Mouse (Mus musculus) ES-Bruce4 (cell line): Measurements from ENCODE around the gene Gm1673. TPM values are rescaled to one million over a fixed set of nuclear protein-coding genes. Genes with fewer than 3 reads are reported as not detected.

ENCODE experiments used
- H3K27ac ChIP-seq: 2 replicates; pipeline ENCODE4 v1.5.1; 2012; ENCODE audit warnings: low read length, inconsistent platforms; ENCODE audit not compliant: insufficient read depth
- H3K27me3 ChIP-seq: 2 replicates; pipeline ENCODE4 v1.6.1; 2012; ENCODE audit warnings: mild to moderate bottlenecking, low read length, inconsistent platforms; ENCODE audit not compliant: control insufficient read depth, poor library complexity, insufficient read depth, severe bottlenecking
- H3K36me3 ChIP-seq: 2 replicates; pipeline ENCODE4 v1.6.1; 2012; ENCODE audit warnings: inconsistent platforms, mild to moderate bottlenecking, low read length, moderate library complexity; ENCODE audit not compliant: control insufficient read depth, poor library complexity, insufficient read depth, severe bottlenecking
- H3K4me1 ChIP-seq: one replicate; pipeline ENCODE4 v1.8.1; 2011; ENCODE audit warnings: low read length; ENCODE audit not compliant: control insufficient read depth, insufficient read depth
- H3K4me3 ChIP-seq: 2 replicates; pipeline ENCODE4 v1.5.1; 2011; ENCODE audit warnings: low read depth, mild to moderate bottlenecking, low read length
- H3K9ac ChIP-seq: 2 replicates; pipeline ENCODE4 v1.6.1; 2012; ENCODE audit warnings: low read depth, mild to moderate bottlenecking, inconsistent platforms; ENCODE audit not compliant: poor library complexity, severe bottlenecking
- H3K9me3 ChIP-seq: replicated peaks from 2 replicates; pipeline ENCODE4 v1.6.1; 2012; ENCODE audit warnings: mild to moderate bottlenecking, low read length, inconsistent platforms; ENCODE audit not compliant: control insufficient read depth, poor library complexity, insufficient read depth, severe bottlenecking
- CTCF ChIP-seq: IDR thresholded peaks from one replicate; pipeline ENCODE4 v1.8.1; 2011; ENCODE audit warnings: low read depth, low read length
- EP300 ChIP-seq: IDR thresholded peaks from 2 replicates; pipeline ENCODE4 v1.6.1; 2011; ENCODE audit warnings: low read depth, low read length; ENCODE audit not compliant: insufficient read depth
- POLR2A ChIP-seq: IDR thresholded peaks from one replicate; pipeline ENCODE4 v1.8.1; 2011; ENCODE audit warnings: low read length; ENCODE audit not compliant: insufficient read depth
- polyA plus RNA-seq: library from polyadenylated mRNA; stranded (reverse); fragments of >200 nt; gene quantifications from 2 replicates; pipeline ENCODE4 v1.2.4, GENCODE M21; 2011; ENCODE audit warnings: low read depth; ENCODE audit not compliant: missing spikeins, insufficient read depth, insufficient read length

Gene Gm1673
- polyA plus RNA-seq, 1 experiment = 1.9 TPM

DNA sequence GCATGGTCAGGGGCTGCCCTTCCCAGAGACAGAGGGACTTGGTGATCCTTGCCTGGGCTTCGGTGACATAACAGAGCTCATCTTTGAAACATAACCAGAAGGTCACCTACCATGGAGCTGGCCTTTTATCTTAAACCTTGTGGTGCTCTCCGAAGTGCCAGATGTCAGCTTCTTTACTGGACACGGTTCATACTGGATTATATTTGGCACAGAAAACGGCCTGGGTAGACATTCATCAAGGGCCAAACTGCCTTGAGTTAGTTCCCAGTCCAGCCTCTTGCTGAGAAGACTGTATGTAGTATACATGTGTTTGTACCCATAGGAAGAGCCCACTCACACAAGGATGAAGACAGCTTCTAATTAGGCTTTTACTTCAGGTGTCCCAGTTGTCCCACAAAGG lies 23.6 kb downstream of the Gm1673 start:
- H3K27ac ChIP-seq = no peak overlapping the region
- no peaks in the 10 kb centered on the region for H3K9me3 ChIP-seq
- no peak for TF ChIP-seq POLR2A
- no peak for TF ChIP-seq EP300
- no peak for TF ChIP-seq CTCF
- no peak overlapping the region for H3K4me3 ChIP-seq
- no peaks in the 10 kb centered on the region for H3K36me3 ChIP-seq
- no peaks in the 10 kb centered on the region for H3K27me3 ChIP-seq
- H3K9ac ChIP-seq = no peak overlapping the region
- no peaks in the 10 kb centered on the region for H3K4me1 ChIP-seq

GRCm38 (mm10) chr5:34007392-34007941 lies 24.2 kb downstream of the Gm1673 start:
- no peak for TF ChIP-seq EP300
- no peak for TF ChIP-seq POLR2A
- TF ChIP-seq CTCF = no peak

GRCm38 (mm10) chr5:34014652-34015051 lies 31.4 kb downstream of the Gm1673 start:
- Histone ChIP-seq H3K36me3 (no peaks in the 10 kb centered on the region), H3K27me3 (no peaks in the 10 kb centered on the region), H3K4me1 (no peaks in the 10 kb centered on the region), H3K9me3 (no peaks in the 10 kb centered on the region), H3K27ac (no peak overlapping the region), H3K4me3 (no peak overlapping the region), H3K9ac (no peak overlapping the region)
- TF ChIP-seq POLR2A (no peak), CTCF (no peak), EP300 (no peak)

More at GRCm38 (mm10) chr5:34007392-34007941, 24.2 kb downstream of the Gm1673 start:
- Histone ChIP-seq H3K9me3 (no peaks in the 10 kb centered on the region), H3K36me3 (no peaks in the 10 kb centered on the region), H3K4me1 (no peaks in the 10 kb centered on the region), H3K27ac (no peak overlapping the region), H3K27me3 (no peaks in the 10 kb centered on the region), H3K4me3 (no peak overlapping the region), H3K9ac (no peak overlapping the region)

- Histone ChIP-seq H3K9ac (no peak overlapping the region), H3K27me3 (no peaks in the 10 kb centered on the region), H3K36me3 (no peaks in the 10 kb centered on the region), H3K4me1 (no peaks in the 10 kb centered on the region), H3K9me3 (no peaks in the 10 kb centered on the region), H3K4me3 (no peak overlapping the region), H3K27ac (no peak overlapping the region)
- TF ChIP-seq EP300 (no peak), POLR2A (no peak), CTCF (no peak)
Measured at GRCm38 (mm10) chr5:34018968-34019367, 35.7 kb downstream of the Gm1673 start.

DNA sequence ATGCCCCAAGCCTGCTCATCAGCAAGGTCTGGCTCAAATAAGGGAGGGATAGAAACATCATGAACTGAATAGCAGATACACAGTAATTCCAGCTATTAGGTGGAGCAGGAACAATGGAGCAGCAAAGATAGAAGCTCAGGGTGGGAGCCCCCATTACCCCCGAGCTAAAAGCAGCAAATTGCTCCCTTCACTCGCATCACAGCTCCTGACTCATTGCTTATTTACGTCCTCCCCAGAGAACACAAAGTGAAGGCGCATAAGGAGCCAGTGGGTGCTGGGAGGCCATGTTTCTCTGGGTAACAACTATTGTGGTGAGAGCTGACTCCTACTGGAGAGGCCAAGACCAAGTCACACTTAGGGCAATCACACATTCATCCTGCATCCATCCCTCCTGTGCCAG lies 46.9 kb downstream of the Gm1673 start:
- TF ChIP-seq CTCF = no peak
- no peak for TF ChIP-seq POLR2A
- no peak for TF ChIP-seq EP300
- no peaks in the 10 kb centered on the region for H3K9me3 ChIP-seq
- H3K36me3 ChIP-seq = no peaks in the 10 kb centered on the region; the same call in 1 of the 2 replicates
- no peak overlapping the region for H3K4me3 ChIP-seq
- no peak overlapping the region for H3K9ac ChIP-seq
- no peaks in the 10 kb centered on the region for H3K4me1 ChIP-seq
- H3K27ac ChIP-seq = no peak overlapping the region
- no peaks in the 10 kb centered on the region for H3K27me3 ChIP-seq

- TF ChIP-seq POLR2A (no peak), EP300 (no peak), CTCF (no peak)
- Histone ChIP-seq H3K27me3 (no peaks in the 10 kb centered on the region), H3K36me3 (no peaks in the 10 kb centered on the region; the same call in 1 of the 2 replicates), H3K4me3 (no peak overlapping the region), H3K9ac (no peak overlapping the region), H3K27ac (no peak overlapping the region), H3K9me3 (no peaks in the 10 kb centered on the region), H3K4me1 (no peaks in the 10 kb centered on the region)
Measured at GRCm38 (mm10) chr5:34031022-34031421, 47.8 kb downstream of the Gm1673 start.
